Mouse (Mus musculus): ENCODE measurements at regions not wholly inside any gene's neighbourhood (a gene's known extent, or its start where the extent isn't known, plus 50 kb on each side); places are given as distances from the start of the nearest gene placed in this dataset.
A peak's percentile ranks its signal among the peaks of the same experiment; 100 is the strongest.

DNA sequence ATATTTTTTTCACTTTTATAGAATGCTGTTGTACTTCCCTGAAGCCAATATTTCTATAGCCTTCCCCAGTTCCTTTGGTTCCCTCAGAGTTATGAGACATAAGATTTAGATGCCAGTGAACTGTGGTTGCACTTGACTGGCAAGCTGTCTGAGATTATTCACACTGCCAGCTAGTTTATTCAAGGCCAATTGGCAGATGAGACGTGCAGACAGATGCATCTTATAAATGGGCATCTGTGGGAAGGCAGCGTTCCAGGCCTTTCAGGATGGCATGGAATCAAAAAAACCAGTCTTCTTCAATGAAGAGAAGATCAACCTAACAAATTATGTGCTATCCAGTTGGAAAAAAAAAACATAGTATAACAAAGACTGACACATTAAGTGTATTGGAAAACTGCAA is 1225.6 kb upstream of the 1700009N14Rik start:
- Histone ChIP-seq H3K27ac (replicated peaks) (no peak overlapping the region), H3K36me3 (no peaks in the 10 kb centered on the region), H3K4me2 (replicated peaks) (no peak overlapping the region), H3K9me3 (no peaks in the 10 kb centered on the region), H3K27me3 (no peaks in the 10 kb centered on the region), H3K4me1 (no peaks in the 10 kb centered on the region), H3K4me3 (no peak overlapping the region), H3K9ac (replicated peaks) (no peak overlapping the region)
- 64% methylated on average over 2 of the region's 2 CpGs for WGBS
- peak; percentile 82 for ATAC-seq (replicated peaks)
